Mouse (Mus musculus) hindlimb bud, embryonic 11.5 days (tissue): ENCODE results near the gene Cd209f.
"Not testable (repeated sequence)": the region's sequence is repeated elsewhere in the genome, so short reads cannot be mapped to it uniquely, and the experiment has no call there.

ENCODE experiments used
- DNase-seq: peaks from one replicate; pipeline ENCODE4 v3.0.0-alpha.2; 2012; ENCODE audit warnings: low read depth, low spot score; ENCODE audit errors: extremely low spot score

The Cd209f gene

GRCm38 (mm10) chr8:4105735-4106134 is at the start of gene Cd209f:
Gene Cd209f (minus strand): TSS chr8:4105835.
- not testable (repeated sequence) for DNase-seq

- no peak for DNase-seq
These were observed 49.2 kb upstream of the Cd209f start for GRCm38 (mm10) chr8:4154878-4155277.

GRCm38 (mm10) chr8:4147272-4147671 is 41.6 kb upstream of the Cd209f start:
- DNase-seq: no peak

- DNase-seq: no peak
These were observed 36.1 kb upstream of the Cd209f start for GRCm38 (mm10) chr8:4141721-4142120.

GRCm38 (mm10) chr8:4139660-4140646 is 34.3 kb upstream of the Cd209f start:
- DNase-seq: peak; percentile 54

GRCm38 (mm10) chr8:4133798-4134197 is 28.2 kb upstream of the Cd209f start, which contains the start of gene Cd209g:
Gene Cd209g (plus strand): TSS chr8:4134098.
- no peak for DNase-seq

GRCm38 (mm10) chr8:4088514-4088913 is 17.1 kb downstream of the Cd209f start:
- DNase-seq: not testable (repeated sequence)

GRCm38 (mm10) chr8:4087180-4087722 is 18.4 kb downstream of the Cd209f start:
- DNase-seq: not testable (repeated sequence)
